Mouse (Mus musculus): ENCODE results near the gene Nos3. TPM values are rescaled to one million over a fixed set of nuclear protein-coding genes. Genes with fewer than 3 reads are reported as not detected.

Nos3 gene
- polyA plus RNA-seq, 1 experiment from 2014 or later, result 8.6 TPM

Other genes with a start within 250 kb of the Nos3 start
- 11.9 and 13.5 TPM in 2 replicates for gene Nupl2, start 199.8 kb upstream of the Nos3 start, polyA plus RNA-seq (2015; fragmentation: Nextera tagmentation; extraction: Ambion mirVana)
- gene Kcnh2, start 13.2 kb upstream of the Nos3 start, polyA plus RNA-seq (2015; fragmentation: Nextera tagmentation; extraction: Ambion mirVana), result 13.0 and 14.0 TPM in 2 replicates
- gene Atg9b, start 27.3 kb downstream of the Nos3 start, polyA plus RNA-seq (2015; fragmentation: Nextera tagmentation; extraction: Ambion mirVana), result 3.6 and 4.6 TPM in 2 replicates
- 52.4 and 53.7 TPM in 2 replicates for gene Abcb8, start 28.9 kb downstream of the Nos3 start, polyA plus RNA-seq (2015; fragmentation: Nextera tagmentation; extraction: Ambion mirVana)
- gene Asic3, start 48.6 kb downstream of the Nos3 start, polyA plus RNA-seq (2015; fragmentation: Nextera tagmentation; extraction: Ambion mirVana), result 0.85 and 1.0 TPM in 2 replicates
- 139 and 140 TPM in 2 replicates for gene Cdk5, start 58.7 kb downstream of the Nos3 start, polyA plus RNA-seq (2015; fragmentation: Nextera tagmentation; extraction: Ambion mirVana)
- 29.0 and 29.8 TPM in 2 replicates for gene Slc4a2, start 59.0 kb downstream of the Nos3 start, polyA plus RNA-seq (2015; fragmentation: Nextera tagmentation; extraction: Ambion mirVana)
- gene Fastk, start 80.5 kb downstream of the Nos3 start, polyA plus RNA-seq (2015; fragmentation: Nextera tagmentation; extraction: Ambion mirVana), result 106 and 107 TPM in 2 replicates
- 61.7 and 63.1 TPM in 2 replicates for gene Tmub1, start 83.0 kb downstream of the Nos3 start, polyA plus RNA-seq (2015; fragmentation: Nextera tagmentation; extraction: Ambion mirVana)
- gene Agap3, start 87.4 kb downstream of the Nos3 start, polyA plus RNA-seq (2015; fragmentation: Nextera tagmentation; extraction: Ambion mirVana), result 46.4 and 47.7 TPM in 2 replicates
- gene Gbx1, start 162.4 kb downstream of the Nos3 start, polyA plus RNA-seq (2015; fragmentation: Nextera tagmentation; extraction: Ambion mirVana), result 2.3 and 3.0 TPM in 2 replicates
- gene Asb10, start 176.2 kb downstream of the Nos3 start, polyA plus RNA-seq (2015; fragmentation: Nextera tagmentation; extraction: Ambion mirVana), result 0.18 and 0.21 TPM in 2 replicates
- gene 4931409K22Rik, start 192.0 kb downstream of the Nos3 start, polyA plus RNA-seq (2015; fragmentation: Nextera tagmentation; extraction: Ambion mirVana), result 0.13 and 0.15 TPM in 2 replicates
- 80.9 and 84.8 TPM in 2 replicates for gene Abcf2, start 212.7 kb downstream of the Nos3 start, polyA plus RNA-seq (2015; fragmentation: Nextera tagmentation; extraction: Ambion mirVana)
- 20.6 and 21.9 TPM in 2 replicates for gene Chpf2, start 221.9 kb downstream of the Nos3 start, polyA plus RNA-seq (2015; fragmentation: Nextera tagmentation; extraction: Ambion mirVana)

All from hindbrain, embryonic 16.5 days (tissue).